7 mouse cellular contexts compared by ENCODE assay signal in genomic region chr8:105283074-105283473, GRCm38 (mm10). TPM values are rescaled to one million over a fixed set of nuclear protein-coding genes. Genes with fewer than 3 reads are reported as not detected.
A peak's percentile ranks its signal among the peaks of the same experiment; 100 is the strongest.
DNase-seq lines count a peak whose midpoint lies in the region; ATAC-seq and TF ChIP-seq lines count a peak whose summit lies in the region.

No protein-coding gene starts in this region.

- no peak overlapping the region for H3K4me2 ChIP-seq in midbrain, embryonic 16.5 days (ENCODE audit: low read length)
- H3K4me2 ChIP-seq in lung, embryonic 14.5 days, result no peak overlapping the region

- H3K4me1 ChIP-seq in midbrain, embryonic 10.5 days, result peaks cover 34% of the 10 kb centered on the region
- H3K4me1 ChIP-seq in midbrain, embryonic 16.5 days (ENCODE audit: control insufficient read depth, insufficient read depth, low read length), result peaks cover 30% of the 10 kb centered on the region
- H3K4me1 ChIP-seq in lung, embryonic 14.5 days (ENCODE audit: insufficient read depth), result peaks cover 3% of the 10 kb centered on the region
- peaks cover 7% of the 10 kb centered on the region for H3K4me1 ChIP-seq in testis, adult 2 months (ENCODE audit: control insufficient read depth, insufficient read depth, low read length)

- DNase-seq in midbrain, embryonic 10.5 days (ENCODE audit: low spot score), result peak; percentile 53
- peak; percentile 87 for DNase-seq in R1 (ENCODE audit: low read depth, low spot score)
- DNase-seq in embryo, embryonic 11 days, result peak; percentile 70
- DNase-seq in lung, embryonic 14.5 days, result peak; percentile 81

- H3K4me3 ChIP-seq in midbrain, embryonic 10.5 days, result no peak overlapping the region
- no peak overlapping the region for H3K4me3 ChIP-seq in midbrain, embryonic 16.5 days (ENCODE audit: low read depth, low read length)
- no peak overlapping the region for H3K4me3 ChIP-seq in lung, embryonic 14.5 days (ENCODE audit: low read depth, low read length)
- H3K4me3 ChIP-seq in testis, adult 2 months (ENCODE audit: control insufficient read depth, low read depth, low read length), result peak overlapping the region; percentile 23

- TF ChIP-seq CTCF in lung, embryonic 14.5 days (IDR thresholded peaks at IDR 0.05; ENCODE audit: low read depth), result peak; percentile 92
- peak; percentile 76; the same call in 1 of the 2 replicates for TF ChIP-seq CTCF in testis, adult 2 months (IDR thresholded peaks at IDR 0.05; ENCODE audit: control insufficient read depth, insufficient read depth, insufficient replicate concordance, low read depth, low read length)

- no peak for TF ChIP-seq POLR2A in testis, adult 2 months (IDR thresholded peaks at IDR 0.05; ENCODE audit: control insufficient read depth, low read depth, low read length)

- WGBS in midbrain, embryonic 10.5 days, result 24% methylated on average over 23 of the region's 23 CpGs
- 28% methylated on average over 23 of the region's 23 CpGs for WGBS in midbrain, embryonic 16.5 days
- WGBS in lung, embryonic 14.5 days, result 32% methylated on average over 23 of the region's 23 CpGs

- no peaks in the 10 kb centered on the region for H3K9me3 ChIP-seq in midbrain, embryonic 10.5 days (replicated peaks)
- no peaks in the 10 kb centered on the region for H3K9me3 ChIP-seq in midbrain, embryonic 16.5 days (replicated peaks; ENCODE audit: control insufficient read depth, low read length, poor library complexity, severe bottlenecking)
- H3K9me3 ChIP-seq in lung, embryonic 14.5 days (ENCODE audit: low read depth, low read length), result no peaks in the 10 kb centered on the region

- ATAC-seq in midbrain, embryonic 16.5 days, result no peak
- ATAC-seq in inflammation-experienced regulatory T-cells, adult 6 months, result peak; percentile 63
- ATAC-seq in lung, embryonic 14.5 days (ENCODE audit: insufficient read depth), result peak; percentile 29

- no peak overlapping the region for H3K27ac ChIP-seq in midbrain, embryonic 10.5 days (replicated peaks)
- H3K27ac ChIP-seq in midbrain, embryonic 16.5 days (ENCODE audit: low read length), result no peak overlapping the region
- no peak overlapping the region for H3K27ac ChIP-seq in lung, embryonic 14.5 days (ENCODE audit: low read depth)
- no peak overlapping the region for H3K27ac ChIP-seq in testis, adult 2 months (ENCODE audit: control insufficient read depth, insufficient read depth, low read depth, low read length)

- peaks cover 76% of the 10 kb centered on the region for H3K27me3 ChIP-seq in midbrain, embryonic 10.5 days (ENCODE audit: low read depth, poor library complexity, severe bottlenecking)
- peaks cover 2% of the 10 kb centered on the region; the same call in 1 of the 2 replicates for H3K27me3 ChIP-seq in midbrain, embryonic 16.5 days (ENCODE audit: control insufficient read depth, insufficient read depth, low read depth, low read length)
- peaks cover 23% of the 10 kb centered on the region for H3K27me3 ChIP-seq in lung, embryonic 14.5 days (ENCODE audit: insufficient read depth, low read length)
- H3K27me3 ChIP-seq in testis, adult 2 months (ENCODE audit: control insufficient read depth, insufficient read depth, low read length), result no peaks in the 10 kb centered on the region

- H3K36me3 ChIP-seq in midbrain, embryonic 10.5 days, result peaks cover 52% of the 10 kb centered on the region
- H3K36me3 ChIP-seq in midbrain, embryonic 16.5 days (ENCODE audit: control insufficient read depth, insufficient read depth, low read length), result peaks cover 20% of the 10 kb centered on the region
- H3K36me3 ChIP-seq in lung, embryonic 14.5 days (ENCODE audit: insufficient read depth), result peaks cover 13% of the 10 kb centered on the region; the same call in 1 of the 2 replicates
- no peaks in the 10 kb centered on the region for H3K36me3 ChIP-seq in testis, adult 2 months (ENCODE audit: control insufficient read depth, insufficient read depth, low read length)

- no peak overlapping the region for H3K9ac ChIP-seq in midbrain, embryonic 16.5 days (ENCODE audit: low read depth, low read length)
- no peak overlapping the region for H3K9ac ChIP-seq in lung, embryonic 14.5 days

RNA-seq across cellular contexts. Expression of gene 4931428F04Rik, which starts 6.6 kb away (rescaled TPM):
- 26.4 and 36.8 TPM in 2 replicates for polyA plus RNA-seq in midbrain, embryonic 10.5 days (2016; fragmentation: Nextera tagmentation; extraction: Ambion mirVana)
- polyA plus RNA-seq in midbrain, embryonic 16.5 days (2015; fragmentation: Nextera tagmentation; extraction: Ambion mirVana), result 168 and 175 TPM in 2 replicates
- polyA plus RNA-seq in inflammation-experienced regulatory T-cells, adult 6 months (2017; shearing (Covaris generic)), result 1 to 10 TPM; 1.2 to 2.5 (median 2.1) TPM
- polyA plus RNA-seq in lung, embryonic 14.5 days (2014; fragmentation: Nextera tagmentation; extraction: Ambion mirVana), result 9.0 and 9.5 TPM in 2 replicates
- polyA plus RNA-seq in testis, adult 2 months (2012; rRNA removed), result 78.2 and 90.9 TPM in 2 replicates

RNA-seq across cellular contexts. Expression of gene Nol3, which starts 7.1 kb away (rescaled TPM):
- 1.4 and 2.3 TPM in 2 replicates for polyA plus RNA-seq in midbrain, embryonic 10.5 days (2016; fragmentation: Nextera tagmentation; extraction: Ambion mirVana)
- polyA plus RNA-seq in midbrain, embryonic 16.5 days (2015; fragmentation: Nextera tagmentation; extraction: Ambion mirVana), result 4.5 and 4.7 TPM in 2 replicates
- polyA plus RNA-seq in inflammation-experienced regulatory T-cells, adult 6 months (2017; shearing (Covaris generic)), result under 1 TPM in 1 of 3 experiments, not detected in 2; 0.26 TPM
- polyA plus RNA-seq in lung, embryonic 14.5 days (2014; fragmentation: Nextera tagmentation; extraction: Ambion mirVana), result 0.61 and 1.1 TPM in 2 replicates
- polyA plus RNA-seq in testis, adult 2 months (2012; rRNA removed), result 0.09 and 0.11 TPM in 2 replicates

RNA-seq across cellular contexts. Expression of gene Exoc3l, which starts 12.8 kb away (rescaled TPM):
- polyA plus RNA-seq in midbrain, embryonic 10.5 days (2016; fragmentation: Nextera tagmentation; extraction: Ambion mirVana), result 10.2 and 11.4 TPM in 2 replicates
- polyA plus RNA-seq in midbrain, embryonic 16.5 days (2015; fragmentation: Nextera tagmentation; extraction: Ambion mirVana), result 10.5 and 12.0 TPM in 2 replicates
- under 1 TPM in 2 of 3 experiments, not detected in 1; 0.38 to 0.60 TPM for polyA plus RNA-seq in inflammation-experienced regulatory T-cells, adult 6 months (2017; shearing (Covaris generic))
- 31.9 and 33.3 TPM in 2 replicates for polyA plus RNA-seq in lung, embryonic 14.5 days (2014; fragmentation: Nextera tagmentation; extraction: Ambion mirVana)
- polyA plus RNA-seq in testis, adult 2 months (2012; rRNA removed), result 28.2 and 28.5 TPM in 2 replicates

RNA-seq across cellular contexts. Expression of gene Hsf4, which starts 13.5 kb away (rescaled TPM):
- 0.10 TPM in 1 of 2 replicates, not detected in the other for polyA plus RNA-seq in midbrain, embryonic 10.5 days (2016; fragmentation: Nextera tagmentation; extraction: Ambion mirVana)
- polyA plus RNA-seq in midbrain, embryonic 16.5 days (2015; fragmentation: Nextera tagmentation; extraction: Ambion mirVana), result 0.35 and 0.40 TPM in 2 replicates
- under 1 TPM in 1 of 3 experiments, not detected in 2; 0.34 TPM for polyA plus RNA-seq in inflammation-experienced regulatory T-cells, adult 6 months (2017; shearing (Covaris generic))
- polyA plus RNA-seq in lung, embryonic 14.5 days (2014; fragmentation: Nextera tagmentation; extraction: Ambion mirVana), result 0.33 and 0.34 TPM in 2 replicates
- 0.09 and 0.20 TPM in 2 replicates for polyA plus RNA-seq in testis, adult 2 months (2012; rRNA removed)

RNA-seq across cellular contexts. Expression of gene E2f4, which starts 14.4 kb away (rescaled TPM):
- 117 and 124 TPM in 2 replicates for polyA plus RNA-seq in midbrain, embryonic 10.5 days (2016; fragmentation: Nextera tagmentation; extraction: Ambion mirVana)
- polyA plus RNA-seq in midbrain, embryonic 16.5 days (2015; fragmentation: Nextera tagmentation; extraction: Ambion mirVana), result 40.1 and 41.6 TPM in 2 replicates
- 10 to 100 TPM; 54.2 to 61.3 (median 55.9) TPM for polyA plus RNA-seq in inflammation-experienced regulatory T-cells, adult 6 months (2017; shearing (Covaris generic))
- polyA plus RNA-seq in lung, embryonic 14.5 days (2014; fragmentation: Nextera tagmentation; extraction: Ambion mirVana), result 102 and 112 TPM in 2 replicates
- polyA plus RNA-seq in testis, adult 2 months (2012; rRNA removed), result 64.1 and 67.7 TPM in 2 replicates
